In genomic region chr4:136424120-136424999, GRCm38 (mm10) we compare ENCODE assay signal across 8 mouse cellular contexts. TPM values are rescaled to one million over a fixed set of nuclear protein-coding genes. Genes with fewer than 3 reads are reported as not detected.
A peak's percentile ranks its signal among the peaks of the same experiment; 100 is the strongest.
DNase-seq lines count a peak whose midpoint lies in the region; ATAC-seq lines count a peak whose summit lies in the region.

No protein-coding gene starts in this region.

- H3K4me3 ChIP-seq in lung, embryonic 16.5 days (ENCODE audit: low read length) = peak overlapping the region; percentile 51
- H3K4me3 ChIP-seq in hindbrain, embryonic 10.5 days = peak overlapping the region; percentile 59
- peak overlapping the region; percentile 47 for H3K4me3 ChIP-seq in midbrain, embryonic 13.5 days (replicated peaks)

- 1% methylated on average over 47 of the region's 70 CpGs for WGBS in lung, embryonic 16.5 days
- 3% methylated on average over 70 of the region's 70 CpGs for WGBS in hindbrain, embryonic 10.5 days
- 1% methylated on average over 70 of the region's 70 CpGs for WGBS in midbrain, embryonic 13.5 days

- no peaks in the 10 kb centered on the region for H3K9me3 ChIP-seq in lung, embryonic 16.5 days (ENCODE audit: control insufficient read depth, low read length)
- no peaks in the 10 kb centered on the region for H3K9me3 ChIP-seq in hindbrain, embryonic 10.5 days
- no peaks in the 10 kb centered on the region for H3K9me3 ChIP-seq in midbrain, embryonic 13.5 days

- peak overlapping the region; percentile 52; the same call in 1 of the 2 replicates for H3K9ac ChIP-seq in lung, embryonic 16.5 days (ENCODE audit: low read length)
- peak overlapping the region; percentile 65 for H3K9ac ChIP-seq in midbrain, embryonic 13.5 days (replicated peaks)

- H3K27me3 ChIP-seq in lung, embryonic 16.5 days (ENCODE audit: control insufficient read depth, insufficient read depth, low read depth, low read length) = peaks cover 36% of the 10 kb centered on the region
- peaks cover 92% of the 10 kb centered on the region for H3K27me3 ChIP-seq in hindbrain, embryonic 10.5 days (ENCODE audit: insufficient read depth, poor library complexity, severe bottlenecking)
- H3K27me3 ChIP-seq in midbrain, embryonic 13.5 days = peaks cover 79% of the 10 kb centered on the region

- no peak overlapping the region for H3K27ac ChIP-seq in lung, embryonic 16.5 days (ENCODE audit: low read length)
- peak overlapping the region; percentile 76 for H3K27ac ChIP-seq in hindbrain, embryonic 10.5 days
- H3K27ac ChIP-seq in midbrain, embryonic 13.5 days = no peak overlapping the region

- peaks cover 10% of the 10 kb centered on the region for H3K4me1 ChIP-seq in lung, embryonic 16.5 days (replicated peaks; ENCODE audit: control insufficient read depth, insufficient read depth, low read length)
- peaks cover 44% of the 10 kb centered on the region for H3K4me1 ChIP-seq in hindbrain, embryonic 10.5 days (replicated peaks)
- H3K4me1 ChIP-seq in midbrain, embryonic 13.5 days (replicated peaks) = peaks cover 23% of the 10 kb centered on the region

- ATAC-seq in lung, embryonic 16.5 days (ENCODE audit: low read depth) = peak; percentile 23; the same call in 1 of the 2 replicates
- peak; percentile 43 for ATAC-seq in midbrain, embryonic 13.5 days

- peak; percentile 11 for DNase-seq in adrenal gland, adult 2 months
- DNase-seq in adrenal gland, adult 18-20 months (ENCODE audit: low spot score in 2 of 2) = no peak
- no peak for DNase-seq in lung, postnatal 10 days
- peak; percentile 37 for DNase-seq in hindbrain, embryonic 10.5 days (ENCODE audit: low spot score)
- DNase-seq in frontal cortex, postnatal 36 days (ENCODE audit: low spot score in 2 of 2) = no peak
- no peak for DNase-seq in adipocyte (ENCODE audit: low spot score)

- no peaks in the 10 kb centered on the region for H3K36me3 ChIP-seq in lung, embryonic 16.5 days (ENCODE audit: control insufficient read depth, insufficient read depth, low read length)
- H3K36me3 ChIP-seq in hindbrain, embryonic 10.5 days = no peaks in the 10 kb centered on the region
- no peaks in the 10 kb centered on the region for H3K36me3 ChIP-seq in midbrain, embryonic 13.5 days

- H3K4me2 ChIP-seq in lung, embryonic 16.5 days (ENCODE audit: low read depth, low read length) = peak overlapping the region; percentile 94
- peak overlapping the region; percentile 84 for H3K4me2 ChIP-seq in midbrain, embryonic 13.5 days (replicated peaks)

RNA-seq across cellular contexts. Expression of gene Htr1d, which starts 1.0 kb away (rescaled TPM):
- not detected for total RNA-seq in adrenal gland, adult 2 months (2021)
- polyA plus RNA-seq in adrenal gland, adult 2 months (2012; rRNA removed) = 0.07 TPM in 1 of 2 replicates, not detected in the other
- total RNA-seq in adrenal gland, adult 18-20 months (2021) = under 1 TPM in 1 of 2 experiments, not detected in 1; 0.35 TPM
- not detected in 2 replicates for polyA plus RNA-seq in lung, embryonic 16.5 days (2015; fragmentation: Nextera tagmentation; extraction: Ambion mirVana)
- 0.18 and 0.52 TPM in 2 replicates for polyA plus RNA-seq in hindbrain, embryonic 10.5 days (2016; fragmentation: Nextera tagmentation; extraction: Ambion mirVana)
- polyA plus RNA-seq in midbrain, embryonic 13.5 days (2015; fragmentation: Nextera tagmentation; extraction: Ambion mirVana) = 0.19 and 0.52 TPM in 2 replicates

RNA-seq across cellular contexts. Expression of gene 6030445D17Rik, which starts 37.7 kb away (rescaled TPM):
- total RNA-seq in adrenal gland, adult 2 months (2021) = not detected
- polyA plus RNA-seq in adrenal gland, adult 2 months (2012; rRNA removed) = 0.18 and 0.36 TPM in 2 replicates
- total RNA-seq in adrenal gland, adult 18-20 months (2021) = under 1 TPM; 0.45 to 0.46 TPM
- 0.20 and 0.23 TPM in 2 replicates for polyA plus RNA-seq in lung, embryonic 16.5 days (2015; fragmentation: Nextera tagmentation; extraction: Ambion mirVana)
- polyA plus RNA-seq in hindbrain, embryonic 10.5 days (2016; fragmentation: Nextera tagmentation; extraction: Ambion mirVana) = 0.17 and 0.24 TPM in 2 replicates
- polyA plus RNA-seq in midbrain, embryonic 13.5 days (2015; fragmentation: Nextera tagmentation; extraction: Ambion mirVana) = 0.12 TPM in 1 of 2 replicates, not detected in the other

RNA-seq across cellular contexts. Expression of gene Luzp1, which starts 45.2 kb away (rescaled TPM):
- total RNA-seq in adrenal gland, adult 2 months (2021) = 10 to 100 TPM; 29.3 to 37.1 TPM
- polyA plus RNA-seq in adrenal gland, adult 2 months (2012; rRNA removed) = 3.9 and 4.4 TPM in 2 replicates
- 10 to 100 TPM; 32.0 to 41.5 TPM for total RNA-seq in adrenal gland, adult 18-20 months (2021)
- polyA plus RNA-seq in lung, embryonic 16.5 days (2015; fragmentation: Nextera tagmentation; extraction: Ambion mirVana) = 100 and 115 TPM in 2 replicates
- polyA plus RNA-seq in hindbrain, embryonic 10.5 days (2016; fragmentation: Nextera tagmentation; extraction: Ambion mirVana) = 108 and 133 TPM in 2 replicates
- polyA plus RNA-seq in midbrain, embryonic 13.5 days (2015; fragmentation: Nextera tagmentation; extraction: Ambion mirVana) = 68.1 and 79.1 TPM in 2 replicates

Comparison
In these comparisons a context has a peak if more than half of its experiments do, and no peak if none do; other contexts are left out.
1. DNase-seq: peak in adrenal gland, adult 2 months (single experiment) and hindbrain, embryonic 10.5 days (single experiment); none in adrenal gland, adult 18-20 months (0 of 2), lung, postnatal 10 days (single experiment), frontal cortex, postnatal 36 days (0 of 2) and adipocyte (single experiment).
2. RNA of gene Luzp1, which starts 45.2 kb away (polyA plus RNA-seq): 100 to 115 TPM in lung, embryonic 16.5 days, 108 to 133 TPM in hindbrain, embryonic 10.5 days and 68.1 to 79.1 TPM in midbrain, embryonic 13.5 days; 3.9 to 4.4 TPM in adrenal gland, adult 2 months; every median in the first group is over 10 times any median in the second.
3. Peak in every context shown above with its lines, with median percentiles within 50 percentile points of each other: H3K4me3 ChIP-seq.